Mouse (Mus musculus) liver, embryonic 14.5 days (tissue): Measurements from ENCODE around the gene Trank1. TPM values are rescaled to one million over a fixed set of nuclear protein-coding genes. Genes with fewer than 3 reads are reported as not detected.

Experiments
- ATAC-seq: fragments of 200-750 bp; cut with Nextera tagmentation; 2 replicates; pipeline ENCODE4 v1.8.0; 2017; ENCODE audit warnings: moderate number of reproducible peaks, mild to moderate bottlenecking, moderate library complexity; ENCODE audit not compliant: insufficient read depth
- DNase-seq, 3 experiments: peaks; one replicate each; pipeline ENCODE4 v3.0.0-alpha.2; 2012 to 2013; ENCODE audit warnings: low read depth in 3 of 3, low spot score in 3 of 3
- H3K27ac ChIP-seq: fragments of 300-500 bp; sonication (generic); 2 replicates; pipeline ENCODE4 v1.5.1; 2014; ENCODE audit warnings: moderate library complexity, mild to moderate bottlenecking, control low read depth, inconsistent platforms
- H3K27me3 ChIP-seq: fragments of 300-500 bp; sonication (generic); 2 replicates; pipeline ENCODE4 v1.6.1; 2014; ENCODE audit warnings: mild to moderate bottlenecking, low read length, moderate library complexity; ENCODE audit not compliant: control insufficient read depth, insufficient read depth
- H3K36me3 ChIP-seq: fragments of 300-500 bp; sonication (generic); replicated peaks from 2 replicates; pipeline ENCODE4 v1.6.1; 2014; ENCODE audit warnings: low read depth; ENCODE audit not compliant: control insufficient read depth, insufficient read depth
- H3K4me1 ChIP-seq, 2 experiments: fragments of 200-500 bp in 1 of 2; fragments of 300-500 bp in 1 of 2; sonication (generic) in 1 of 2; replicated peaks; 2 replicates each; pipeline ENCODE4 v1.6.1; 2012 to 2014; ENCODE audit warnings: antibody characterized with exemption in 1 of 2, inconsistent platforms in 1 of 2, low read length in 1 of 2; ENCODE audit not compliant: control insufficient read depth in 2 of 2, insufficient read depth in 2 of 2
- H3K4me2 ChIP-seq: fragments of 300-500 bp; sonication (generic); 2 replicates; pipeline ENCODE4 v1.6.1; 2014; ENCODE audit warnings: low read depth, mild to moderate bottlenecking, control low read depth, moderate library complexity
- H3K4me3 ChIP-seq, 2 experiments: fragments of 200-500 bp in 1 of 2; fragments of 300-500 bp in 1 of 2; sonication (generic) in 1 of 2; 2 replicates each; pipeline ENCODE4 v1.5.1; 2012 to 2014; ENCODE audit warnings: low read depth in 2 of 2, low read length in 2 of 2, mild to moderate bottlenecking in 2 of 2, control low read depth in 1 of 2, inconsistent platforms in 1 of 2, moderate library complexity in 1 of 2; ENCODE audit not compliant: insufficient read depth in 1 of 2
- H3K9ac ChIP-seq: fragments of 300-500 bp; sonication (generic); replicated peaks from 2 replicates; pipeline ENCODE4 v1.6.1; 2014; ENCODE audit warnings: mild to moderate bottlenecking, control low read depth, moderate library complexity
- H3K9me3 ChIP-seq: fragments of 300-500 bp; sonication (generic); 2 replicates; pipeline ENCODE4 v1.6.1; 2016; ENCODE audit warnings: low read length, mixed read lengths; ENCODE audit not compliant: control insufficient read depth
- CTCF ChIP-seq: IDR thresholded peaks from 2 replicates; pipeline ENCODE4 v1.5.1; 2016; ENCODE audit warnings: antibody characterized with exemption, low read depth, control low read depth
- EP300 ChIP-seq: IDR thresholded peaks from 2 replicates; pipeline ENCODE4 v1.6.1; 2016; ENCODE audit warnings: antibody characterized with exemption, low read depth
- WGBS: fragments of 180-500 bp; shearing (Covaris S2); extraction: QIAGEN DNeasy Blood & Tissue Kit; methylation state at CpG from one replicate; pipeline ENCODE4 v1.1.7; 2014; ENCODE audit not compliant: insufficient replicate concordance; 5-methylcytosine and 5-hydroxymethylcytosine counted together
- polyA plus RNA-seq, 2 experiments: library from polyadenylated mRNA; depleted of rRNA in 1 of 2; stranded (reverse) in 1 of 2; unstranded in 1 of 2; fragments of >200 nt; fragmentation: Nextera tagmentation in 1 of 2; extraction: Ambion mirVana in 1 of 2; gene quantifications; 2 replicates each; pipeline versions ENCODE4 v1.2.1 to v1.2.3; 2012 to 2014

The Trank1 gene
- polyA plus RNA-seq, 2 experiments: 0.02 TPM; not detected in 1

- no peak overlapping the region for H3K27ac ChIP-seq
- DNase-seq (no peak), ATAC-seq (no peak)
- H3K27me3 ChIP-seq: no peaks in the 10 kb centered on the region
- WGBS: 62% methylated on average over 2 of the region's 2 CpGs
- no peak overlapping the region for H3K4me3 ChIP-seq
- H3K4me2 ChIP-seq: no peak overlapping the region
- H3K9ac ChIP-seq: no peak overlapping the region
- TF ChIP-seq CTCF (no peak), EP300 (no peak)
- H3K36me3 ChIP-seq: no peaks in the 10 kb centered on the region
- no peaks in the 10 kb centered on the region for H3K9me3 ChIP-seq
- no peaks in the 10 kb centered on the region for H3K4me1 ChIP-seq
Observed at GRCm38 (mm10) chr9:111367713-111368112, 56.2 kb downstream of the Trank1 start.

- WGBS: 53% methylated on average over 3 of the region's 3 CpGs
- H3K27me3 ChIP-seq: no peaks in the 10 kb centered on the region
- DNase-seq (no peak), ATAC-seq (no peak)
- TF ChIP-seq EP300 (no peak), CTCF (no peak)
- H3K4me2 ChIP-seq: no peak overlapping the region
- no peak overlapping the region for H3K4me3 ChIP-seq
- no peaks in the 10 kb centered on the region for H3K4me1 ChIP-seq
- H3K27ac ChIP-seq: no peak overlapping the region
- no peaks in the 10 kb centered on the region for H3K36me3 ChIP-seq
- H3K9me3 ChIP-seq: no peaks in the 10 kb centered on the region
- no peak overlapping the region for H3K9ac ChIP-seq
Observed at GRCm38 (mm10) chr9:111372079-111372478, 60.5 kb downstream of the Trank1 start.

- 59% methylated on average over 6 of the region's 6 CpGs for WGBS
- Histone ChIP-seq H3K4me3 (no peak overlapping the region), H3K9me3 (no peaks in the 10 kb centered on the region), H3K27ac (no peak overlapping the region), H3K36me3 (no peaks in the 10 kb centered on the region), H3K4me1 (no peaks in the 10 kb centered on the region), H3K4me2 (no peak overlapping the region), H3K27me3 (no peaks in the 10 kb centered on the region), H3K9ac (no peak overlapping the region)
- no peak for DNase-seq
- no peak for ATAC-seq
- TF ChIP-seq EP300: no peak
- no peak for TF ChIP-seq CTCF
Observed at GRCm38 (mm10) chr9:111377868-111378267, 66.3 kb downstream of the Trank1 start.

GRCm38 (mm10) chr9:111381056-111382025 is 69.8 kb downstream of the Trank1 start:
- Histone ChIP-seq H3K4me3 (no peak overlapping the region), H3K27me3 (no peaks in the 10 kb centered on the region), H3K9me3 (no peaks in the 10 kb centered on the region), H3K4me1 (0 out of 4 replicates have a peak, but pooled peaks cover 0 to 2% of the 10 kb centered on the region in 2 experiments), H3K4me2 (no peak overlapping the region), H3K9ac (no peak overlapping the region), H3K27ac (no peak overlapping the region), H3K36me3 (no peaks in the 10 kb centered on the region)
- ATAC-seq (no peak), DNase-seq (no peak)
- 65% methylated on average over 9 of the region's 9 CpGs for WGBS
- no peak for TF ChIP-seq CTCF
- TF ChIP-seq EP300: no peak

- Histone ChIP-seq H3K27me3 (no peaks in the 10 kb centered on the region), H3K4me1 (0 out of 4 replicates have a peak, but pooled peaks cover 0 to 2% of the 10 kb centered on the region in 2 experiments), H3K36me3 (no peaks in the 10 kb centered on the region), H3K9me3 (no peaks in the 10 kb centered on the region), H3K27ac (no peak overlapping the region), H3K9ac (no peak overlapping the region), H3K4me3 (no peak overlapping the region), H3K4me2 (no peak overlapping the region)
- ATAC-seq (no peak), DNase-seq (no peak)
- WGBS: 65% methylated on average over 6 of the region's 6 CpGs
- TF ChIP-seq EP300: no peak
- TF ChIP-seq CTCF: no peak
Observed at GRCm38 (mm10) chr9:111382469-111382868, 70.9 kb downstream of the Trank1 start.
